Mouse (Mus musculus) cerebellum, adult 2 months (tissue): ENCODE results near the gene 4930564D02Rik.

ENCODE experiments used
- CTCF ChIP-seq: fragments of 200-500 bp; IDR thresholded peaks from 2 replicates; pipeline ENCODE4 v1.5.1; 2011; ENCODE audit warnings: low read depth, mild to moderate bottlenecking, control low read depth, low read length, moderate library complexity, borderline replicate concordance; ENCODE audit not compliant: insufficient read depth
- POLR2A ChIP-seq: fragments of 200-500 bp; IDR thresholded peaks from 2 replicates; pipeline ENCODE4 v1.6.1; 2011; ENCODE audit warnings: low read length, control low read depth, borderline replicate concordance; ENCODE audit not compliant: insufficient read depth

DNA sequence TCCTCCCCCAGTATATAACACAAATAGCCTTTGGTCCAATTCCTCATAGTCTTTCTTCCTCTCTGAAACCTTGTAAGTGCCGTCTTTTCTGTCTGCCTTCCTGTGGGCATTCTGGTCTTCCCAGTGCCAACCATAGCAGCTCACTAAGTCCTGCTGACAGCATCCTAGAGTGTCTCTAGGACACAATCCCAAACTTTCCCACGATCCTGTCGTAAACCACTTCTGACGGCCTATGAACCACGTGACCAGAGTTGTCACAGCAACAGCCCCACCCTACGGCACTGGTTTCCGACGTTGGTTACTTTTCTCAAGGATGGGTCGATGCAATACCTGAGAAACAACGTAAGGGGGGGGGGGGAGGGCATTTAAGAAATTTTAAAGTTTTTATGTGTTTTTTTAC is at the start of gene 4930564D02Rik:
- no peak for TF ChIP-seq POLR2A
- no peak for TF ChIP-seq CTCF
